Mouse (Mus musculus): ENCODE results near the gene Rab11a.

Gene Rab11a

GRCm38 (mm10) chr9:64693094-64693493 is 44.5 kb downstream of the Rab11a start:
- DNase-seq (ENCODE audit: low spot score in 2 of 2) = no peak

- peak in 1 of 2 experiments; percentile 34 for DNase-seq (ENCODE audit: low spot score in 2 of 2)
These were observed 46.4 kb downstream of the Rab11a start for GRCm38 (mm10) chr9:64691176-64691575.

- DNase-seq (ENCODE audit: low spot score in 2 of 2) = no peak
These were observed 46.8 kb downstream of the Rab11a start for GRCm38 (mm10) chr9:64690771-64691170.

GRCm38 (mm10) chr9:64688015-64688394 is 49.6 kb downstream of the Rab11a start:
- no peak for DNase-seq (ENCODE audit: low spot score in 2 of 2)

- DNase-seq (ENCODE audit: low spot score in 2 of 2) = no peak
These were observed 50.2 kb downstream of the Rab11a start for GRCm38 (mm10) chr9:64687122-64688014.

- DNase-seq (ENCODE audit: low spot score in 2 of 2) = peak in 1 of 2 experiments; percentile 16
These were observed 65.9 kb downstream of the Rab11a start for GRCm38 (mm10) chr9:64671341-64672319.

GRCm38 (mm10) chr9:64668001-64668400 is 69.6 kb downstream of the Rab11a start:
- no peak for DNase-seq (ENCODE audit: low spot score in 2 of 2)

GRCm38 (mm10) chr9:64667513-64667912 is 70.0 kb downstream of the Rab11a start:
- DNase-seq (ENCODE audit: low spot score in 2 of 2) = no peak

- DNase-seq (ENCODE audit: low spot score in 2 of 2) = no peak
These were observed 71.0 kb downstream of the Rab11a start for GRCm38 (mm10) chr9:64666549-64666948.
